Mouse (Mus musculus) gastrocnemius, adult 8-10 months (tissue): ENCODE results near the gene Casc3. TPM values are rescaled to one million over a fixed set of nuclear protein-coding genes. Genes with fewer than 3 reads are reported as not detected.

Experiments used
- DNase-seq, 2 experiments: peaks; one replicate each; pipeline ENCODE4 v3.0.0; 2022; ENCODE audit warnings: low spot score in 2 of 2
- total RNA-seq, 4 experiments: library from RNA; stranded (reverse); gene quantifications; 2 replicates each; pipeline ENCODE4 v1.2.4; 2022

Gene Casc3
- total RNA-seq, 4 experiments from 2014 or later = 14.1 to 18.4 (median 15.2) TPM

GRCm38 (mm10) chr11:98772667-98773171, 32.0 kb upstream of the Casc3 start:
- DNase-seq = peak; percentile 81 to 90

- DNase-seq = peak; percentile 100
Measured at GRCm38 (mm10) chr11:98773635-98774295, 30.9 kb upstream of the Casc3 start.

- DNase-seq = no peak
Measured at GRCm38 (mm10) chr11:98774582-98775347, 29.9 kb upstream of the Casc3 start, which contains the start of gene Nr1d1. Gene Nr1d1, minus strand, starts transcription at chr11:98775333.

GRCm38 (mm10) chr11:98775348-98776051, 29.2 kb upstream of the Casc3 start:
- DNase-seq = peak; percentile 99 to 100

- DNase-seq = no peak
Measured at GRCm38 (mm10) chr11:98776052-98776764, 28.5 kb upstream of the Casc3 start.

- DNase-seq = peak in 1 of 2 experiments; percentile 46
Measured at GRCm38 (mm10) chr11:98776843-98777590, 27.7 kb upstream of the Casc3 start.

- DNase-seq = no peak
Measured at GRCm38 (mm10) chr11:98777888-98778287, 26.8 kb upstream of the Casc3 start.

- peak; percentile 64 to 75 for DNase-seq
Measured at GRCm38 (mm10) chr11:98781851-98782512, 22.7 kb upstream of the Casc3 start.

GRCm38 (mm10) chr11:98782651-98783235, 22.0 kb upstream of the Casc3 start:
- DNase-seq = no peak

- DNase-seq = peak; percentile 98 to 99
Measured at GRCm38 (mm10) chr11:98783236-98783696, 21.4 kb upstream of the Casc3 start.

GRCm38 (mm10) chr11:98784139-98784538, 20.6 kb upstream of the Casc3 start:
- no peak for DNase-seq

- peak; percentile 71 to 83 for DNase-seq
Measured at GRCm38 (mm10) chr11:98785214-98785613, 19.5 kb upstream of the Casc3 start.

- DNase-seq = peak; percentile 86
Measured at GRCm38 (mm10) chr11:98785772-98786281, 18.9 kb upstream of the Casc3 start.

- DNase-seq = peak; percentile 99 to 100
Measured at GRCm38 (mm10) chr11:98786359-98787214, 18.1 kb upstream of the Casc3 start.

- peak in 1 of 2 experiments; percentile 59 for DNase-seq
Measured at GRCm38 (mm10) chr11:98787229-98787628, 17.5 kb upstream of the Casc3 start.

- no peak for DNase-seq
Measured at GRCm38 (mm10) chr11:98787691-98788090, 17.0 kb upstream of the Casc3 start.

- DNase-seq = no peak
Measured at GRCm38 (mm10) chr11:98788139-98788538, 16.6 kb upstream of the Casc3 start.
